In the genomic region with DNA sequence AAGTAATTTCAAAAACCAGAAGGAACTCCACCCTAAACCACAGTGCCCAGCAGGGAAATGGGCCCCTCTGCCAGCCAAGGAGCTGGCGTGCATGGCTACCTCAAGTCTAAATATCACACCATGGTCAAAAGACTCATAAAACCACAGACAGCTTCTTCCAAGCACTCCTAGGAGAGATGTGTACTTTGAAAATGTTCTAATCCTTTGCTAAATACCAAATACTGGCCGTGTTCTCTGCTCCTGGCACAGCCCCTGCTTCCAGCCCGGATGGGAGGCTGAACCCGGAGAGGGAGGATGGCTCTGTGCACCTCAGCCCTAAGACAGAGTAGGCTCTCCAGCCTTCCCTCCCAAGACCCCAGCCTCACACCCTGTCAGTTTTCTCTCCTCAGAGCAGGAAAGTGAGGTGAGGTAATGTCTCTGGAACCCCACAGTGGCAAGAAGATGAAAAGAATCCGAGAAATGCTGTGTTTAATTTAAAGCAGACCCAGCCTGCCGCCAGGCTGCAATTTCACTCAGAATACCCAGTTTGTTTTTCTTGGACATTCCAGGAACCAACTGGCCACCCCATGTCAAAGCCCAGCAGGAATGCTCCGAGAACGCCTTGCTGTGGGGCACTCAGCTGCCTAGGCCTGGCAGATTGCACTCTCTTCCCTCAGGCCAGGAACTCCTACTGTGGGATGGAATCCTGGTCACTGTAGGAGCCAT, we compare ENCODE assay signal across 8 mouse cellular contexts.
DNase-seq lines count a peak whose midpoint lies in the region; ATAC-seq and TF ChIP-seq lines count a peak whose summit lies in the region.

No protein-coding gene starts in this region.

- WGBS in hindbrain, embryonic 14.5 days: 57% methylated on average over 8 of the region's 8 CpGs
- 71% methylated on average over 8 of the region's 8 CpGs for WGBS in macrophage (ENCODE audit: missing documents)

- H3K4me1 ChIP-seq in hindbrain, embryonic 14.5 days (replicated peaks; ENCODE audit: control insufficient read depth, insufficient read depth, low read length): peaks cover 11% of the 10 kb centered on the region; the same call in 1 of the 2 replicates

- no peak overlapping the region for H3K4me2 ChIP-seq in hindbrain, embryonic 14.5 days (replicated peaks)

- H3K27ac ChIP-seq in layer of hippocampus, adult 2 months: peak overlapping the region; percentile 83
- H3K27ac ChIP-seq in hindbrain, embryonic 14.5 days: no peak overlapping the region; the same call in 1 of the 2 replicates
- H3K27ac ChIP-seq in macrophage: peak overlapping the region; percentile 7; the same call in 1 of the 2 replicates

- no peak for DNase-seq in layer of hippocampus, adult 2 months (ENCODE audit: low spot score in 2 of 2)
- no peak for DNase-seq in layer of hippocampus, adult 8-10 months (ENCODE audit: low spot score in 2 of 2)
- DNase-seq in embryo, embryonic 9.5 days (ENCODE audit: extremely low spot score): peak; percentile 68
- DNase-seq in hindbrain, embryonic 14.5 days (ENCODE audit: low spot score): no peak
- no peak for DNase-seq in T-cell, adult 2 months (ENCODE audit: low spot score)
- no peak for DNase-seq in frontal cortex, postnatal 14 days (ENCODE audit: low spot score in 2 of 2)
- DNase-seq in thymus, postnatal 36 days: no peak

- H3K79me2 ChIP-seq in macrophage (ENCODE audit: inconsistent target): no peaks in the 10 kb centered on the region

- 0 out of 2 replicates have a peak, but pooled peaks have one; percentile 25 for ATAC-seq in hindbrain, embryonic 14.5 days (ENCODE audit: low FRiP score)

- H3K4me3 ChIP-seq in layer of hippocampus, adult 2 months: no peak overlapping the region
- H3K4me3 ChIP-seq in hindbrain, embryonic 14.5 days (replicated peaks; ENCODE audit: low read length): no peak overlapping the region
- H3K4me3 ChIP-seq in macrophage (ENCODE audit: inconsistent target): no peak overlapping the region

- H3K9ac ChIP-seq in hindbrain, embryonic 14.5 days: no peak overlapping the region

- H3K36me3 ChIP-seq in hindbrain, embryonic 14.5 days (replicated peaks; ENCODE audit: control insufficient read depth, insufficient read depth): no peaks in the 10 kb centered on the region
- no peaks in the 10 kb centered on the region for H3K36me3 ChIP-seq in macrophage (ENCODE audit: inconsistent target)

- no peak for TF ChIP-seq CTCF in layer of hippocampus, adult 2 months (conservative IDR thresholded peaks at IDR 0.05)

- no peaks in the 10 kb centered on the region for H3K9me3 ChIP-seq in hindbrain, embryonic 14.5 days (ENCODE audit: control insufficient read depth, low read length)

- no peaks in the 10 kb centered on the region for H3K27me3 ChIP-seq in hindbrain, embryonic 14.5 days (ENCODE audit: control insufficient read depth, insufficient read depth, low read length)
